Mouse (Mus musculus) testis, adult 2 months (tissue): ENCODE measurements around the gene Fam171a1.

ENCODE experiments used
- CTCF ChIP-seq: fragments of 200-500 bp; IDR thresholded peaks from 2 replicates; pipeline ENCODE4 v1.5.1; 2012; ENCODE audit warnings: low read depth, mild to moderate bottlenecking, inconsistent platforms, low read length, moderate library complexity; ENCODE audit not compliant: control insufficient read depth, insufficient read depth, insufficient replicate concordance
- POLR2A ChIP-seq: fragments of 200-500 bp; IDR thresholded peaks from 2 replicates; pipeline ENCODE4 v1.6.1; 2012; ENCODE audit warnings: low read depth, mild to moderate bottlenecking, inconsistent platforms, low read length, moderate library complexity; ENCODE audit not compliant: control insufficient read depth

GRCm38 (mm10) chr2:3171774-3172173, 57.8 kb downstream of the Fam171a1 start:
- TF ChIP-seq POLR2A (no peak), CTCF (no peak)
